Mouse (Mus musculus) Patski (cell line): ENCODE results near the gene Fam25c. TPM values are rescaled to one million over a fixed set of nuclear protein-coding genes. Genes with fewer than 3 reads are reported as not detected.

ENCODE experiments used
- ATAC-seq: fragments of 100-300 bp; one replicate; pipeline ENCODE4 v1.8.0; 2021
- CTCF ChIA-PET: fragments of 350-600 bp; sonication (Branson Sonifier 250); formaldehyde crosslinking; loops from one replicate; lab custom pipeline; 2022; ENCODE audit warnings: inconsistent platforms; lab: Charles Lee
- POLR2A ChIA-PET: fragments of 350-600 bp; sonication (Branson Sonifier 250); formaldehyde crosslinking; loops from one replicate; lab custom pipeline; 2022; ENCODE audit warnings: antibody characterized with exemption, inconsistent platforms; lab: Charles Lee
- DNase-seq: peaks from one replicate; pipeline ENCODE4 v3.0.0-alpha.2; 2011; ENCODE audit warnings: low read depth, low spot score
- H3K27me3 ChIP-seq: fragments of 371-371 bp; one replicate; pipeline ENCODE4 v1.5.1; 2021
- CTCF ChIP-seq: fragments of 100-300 bp; IDR thresholded peaks from one replicate; pipeline ENCODE4 v1.5.1; 2021
- in situ Hi-C: fragments of 300-500 bp; cut with MboI; formaldehyde crosslinking; loops from 3 replicates; pipeline ENCODE4 v1.11.1; 2018; ENCODE audit warnings: low pct_unique_long_range_greater_than_20kb, mixed read lengths
- polyA plus RNA-seq: library from polyadenylated mRNA; unstranded; gene quantifications from one replicate; pipeline ENCODE4 v1.2.3, GENCODE M21; 2021

Gene Fam25c
- polyA plus RNA-seq, 1 experiment from 2014 or later: not detected

- ATAC-seq: peak; percentile 92
- no peaks in the 10 kb centered on the region for H3K27me3 ChIP-seq
- in situ Hi-C loops: loop anchor here (5.0 to 10.0 kb wide), 2 partner anchors 91 to 259 kb away; partner anchors contain the start of gene A630023A22Rik
- no peak for TF ChIP-seq CTCF
- POLR2A ChIA-PET: no interaction called here
- CTCF ChIA-PET: interaction anchor here (1.2 to 2.6 kb wide), 8 partner anchors 8 to 173 kb away, joined by 3 to 11 read pairs (median 6); partner anchors contain the start of gene Mmrn2
- DNase-seq: no peak
These were observed 8.4 kb upstream of the Fam25c start for GRCm38 (mm10) chr14:34363490-34364253.

- ChIA-PET CTCF (interaction anchor here (0.7 to 2.6 kb wide), 15 partner anchors 9 to 172 kb away, joined by 3 to 11 read pairs (median 5); partner anchors contain the start of gene Mmrn2), POLR2A (no interaction called here)
- H3K27me3 ChIP-seq: no peaks in the 10 kb centered on the region
- TF ChIP-seq CTCF: no peak
- ATAC-seq (peak; percentile 81), DNase-seq (no peak)
- in situ Hi-C loops: loop anchor here (5.0 to 10.0 kb wide), 2 partner anchors 91 to 258 kb away; partner anchors contain the start of gene A630023A22Rik
These were observed 7.7 kb upstream of the Fam25c start for GRCm38 (mm10) chr14:34362726-34363445.

GRCm38 (mm10) chr14:34362135-34362534 is 6.9 kb upstream of the Fam25c start:
- ChIA-PET CTCF (interaction anchor here (1.0 to 2.6 kb wide), 8 partner anchors 8 to 98 kb away, joined by 3 to 11 read pairs (median 4); partner anchors contain the start of gene Mmrn2), POLR2A (no interaction called here)
- in situ Hi-C loops: loop anchor here (5.0 to 10.0 kb wide), 2 partner anchors 90 to 257 kb away; partner anchors contain the start of gene A630023A22Rik
- no peaks in the 10 kb centered on the region for H3K27me3 ChIP-seq
- no peak for DNase-seq
- no peak for TF ChIP-seq CTCF
- ATAC-seq: no peak

GRCm38 (mm10) chr14:34360251-34360650 is 5.0 kb upstream of the Fam25c start:
- no peaks in the 10 kb centered on the region for H3K27me3 ChIP-seq
- ATAC-seq: no peak
- DNase-seq: no peak
- ChIA-PET CTCF (interaction anchor here (0.9 to 1.7 kb wide), 2 partner anchors 9 to 12 kb away, joined by 3 to 5 read pairs; no protein-coding TSS in a partner anchor), POLR2A (no interaction called here)
- in situ Hi-C loops: loop anchor here (5.0 to 10.0 kb wide), 2 partner anchors 88 to 255 kb away; partner anchors contain the start of gene A630023A22Rik
- no peak for TF ChIP-seq CTCF

GRCm38 (mm10) chr14:34359676-34360244 is 4.5 kb upstream of the Fam25c start:
- H3K27me3 ChIP-seq: no peaks in the 10 kb centered on the region
- in situ Hi-C loops: loop anchor here (5.0 to 10.0 kb wide), 2 partner anchors 87 to 255 kb away; partner anchors contain the start of gene A630023A22Rik
- no peak for TF ChIP-seq CTCF
- ChIA-PET CTCF (interaction anchor here (0.9 to 1.7 kb wide), 4 partner anchors 8 to 87 kb away, joined by 3 to 5 read pairs (median 3); no protein-coding TSS in a partner anchor), POLR2A (interaction anchor here (0.8 kb wide), 1 partner anchor 10 kb away, joined by 3 read pairs; no protein-coding TSS in a partner anchor)
- ATAC-seq (no peak), DNase-seq (no peak)

- in situ Hi-C loops: no loop called here
- ChIA-PET CTCF (interaction anchor here (0.6 to 1.9 kb wide), 5 partner anchors 20 to 277 kb away, joined by 3 to 5 read pairs (median 3); no protein-coding TSS in a partner anchor), POLR2A (no interaction called here)
- DNase-seq (no peak), ATAC-seq (no peak)
- no peaks in the 10 kb centered on the region for H3K27me3 ChIP-seq
- TF ChIP-seq CTCF: no peak
These were observed 2.6 kb upstream of the Fam25c start for GRCm38 (mm10) chr14:34357671-34358455.

GRCm38 (mm10) chr14:34354456-34354855 is 777 bp downstream of the Fam25c start:
- in situ Hi-C loops: no loop called here
- no peaks in the 10 kb centered on the region for H3K27me3 ChIP-seq
- no peak for ATAC-seq
- ChIA-PET POLR2A (no interaction called here), CTCF (interaction anchor here (0.9 to 1.0 kb wide), 2 partner anchors 8 to 58 kb away, joined by 3 read pairs; no protein-coding TSS in a partner anchor)
- no peak for TF ChIP-seq CTCF
- no peak for DNase-seq

GRCm38 (mm10) chr14:34353326-34353725 is 1.9 kb downstream of the Fam25c start:
- ChIA-PET CTCF (interaction anchor here (1.0 to 2.1 kb wide), 2 partner anchors 9 to 57 kb away, joined by 3 to 6 read pairs; no protein-coding TSS in a partner anchor), POLR2A (no interaction called here)
- in situ Hi-C loops: no loop called here
- no peaks in the 10 kb centered on the region for H3K27me3 ChIP-seq
- TF ChIP-seq CTCF: no peak
- ATAC-seq (no peak), DNase-seq (no peak)

- H3K27me3 ChIP-seq: no peaks in the 10 kb centered on the region
- in situ Hi-C loops: no loop called here
- POLR2A ChIA-PET: interaction anchor here (0.6 kb wide), 1 partner anchor 265 kb away, joined by 6 read pairs; no protein-coding TSS in a partner anchor
- ATAC-seq: no peak
- no peak for TF ChIP-seq CTCF
- CTCF ChIA-PET: interaction anchor here (1.1 to 2.1 kb wide), 3 partner anchors 9 to 77 kb away, joined by 3 to 6 read pairs (median 3); no protein-coding TSS in a partner anchor
- DNase-seq: no peak
These were observed 2.7 kb downstream of the Fam25c start for GRCm38 (mm10) chr14:34352523-34352922.
